Mouse (Mus musculus) liver, embryonic 16.5 days (tissue): Measurements from ENCODE around the gene Pex5. TPM values are rescaled to one million over a fixed set of nuclear protein-coding genes. Genes with fewer than 3 reads are reported as not detected.

Experiments used
- ATAC-seq: fragments of 200-750 bp; cut with Nextera tagmentation; 2 replicates; pipeline ENCODE4 v1.8.0; 2017; ENCODE audit warnings: low read depth, mild to moderate bottlenecking, moderate number of reproducible peaks, moderate library complexity
- H3K27ac ChIP-seq: fragments of 300-500 bp; sonication (generic); 2 replicates; pipeline ENCODE4 v1.5.1; 2014; ENCODE audit warnings: mild to moderate bottlenecking, low read length
- H3K27me3 ChIP-seq: fragments of 300-500 bp; sonication (generic); 2 replicates; pipeline ENCODE4 v1.6.1; 2014; ENCODE audit warnings: low read depth, low read length, mixed read lengths; ENCODE audit not compliant: control insufficient read depth, insufficient read depth
- H3K36me3 ChIP-seq: fragments of 300-500 bp; sonication (generic); 2 replicates; pipeline ENCODE4 v1.6.1; 2014; ENCODE audit warnings: mild to moderate bottlenecking; ENCODE audit not compliant: control insufficient read depth, insufficient read depth
- H3K4me1 ChIP-seq: fragments of 300-500 bp; sonication (generic); 2 replicates; pipeline ENCODE4 v1.6.1; 2014; ENCODE audit warnings: low read depth, low read length, mixed read lengths; ENCODE audit not compliant: control insufficient read depth
- H3K4me2 ChIP-seq: fragments of 300-500 bp; sonication (generic); 2 replicates; pipeline ENCODE4 v1.6.1; 2014; ENCODE audit warnings: low read depth, low read length, mixed read lengths
- H3K4me3 ChIP-seq: fragments of 300-500 bp; sonication (generic); 2 replicates; pipeline ENCODE4 v1.5.1; 2014; ENCODE audit warnings: low read depth, mild to moderate bottlenecking, low read length
- H3K9ac ChIP-seq: fragments of 300-500 bp; sonication (generic); 2 replicates; pipeline ENCODE4 v1.6.1; 2014; ENCODE audit warnings: low read depth, low read length
- H3K9me3 ChIP-seq: fragments of 300-500 bp; sonication (generic); replicated peaks from 2 replicates; pipeline ENCODE4 v1.6.1; 2016; ENCODE audit warnings: low read length; ENCODE audit not compliant: control insufficient read depth
- WGBS: fragments of 180-500 bp; shearing (Covaris S2); extraction: QIAGEN DNeasy Blood & Tissue Kit; methylation state at CpG from one replicate; pipeline ENCODE4 v1.1.7; 2014; ENCODE audit not compliant: insufficient replicate concordance; 5-methylcytosine and 5-hydroxymethylcytosine counted together
- polyA plus RNA-seq: library from polyadenylated mRNA; unstranded; fragments of >200 nt; fragmentation: Nextera tagmentation; extraction: Ambion mirVana; gene quantifications from 2 replicates; pipeline ENCODE4 v1.2.1, GENCODE M21; 2015

Gene Pex5
- 27.1 and 28.2 TPM in 2 replicates for polyA plus RNA-seq

- peaks cover 21% of the 10 kb centered on the region for H3K4me1 ChIP-seq
- H3K27ac ChIP-seq: peak within 1 kb of the TSS; percentile 87
- peak within 1 kb of the TSS; percentile 94 for H3K9ac ChIP-seq
- peak within 1 kb of the TSS; percentile 93 for H3K4me3 ChIP-seq
- H3K9me3 ChIP-seq: no peaks in the 10 kb centered on the region
- H3K36me3 ChIP-seq: no peaks in the 10 kb centered on the region
- H3K27me3 ChIP-seq: no peaks in the 10 kb centered on the region
- WGBS: under 1% methylated on average over 36 of the region's 36 CpGs
- peak within 1 kb of the TSS; percentile 93 for H3K4me2 ChIP-seq
- ATAC-seq: peak; percentile 92
Measured at GRCm38 (mm10) chr6:124414927-124415325, at the start of gene Pex5. Gene Pex5, minus strand, starts transcription at chr6:124415067.

GRCm38 (mm10) chr6:124463881-124464291 is 49.0 kb upstream of the Pex5 start:
- no peaks in the 10 kb centered on the region for H3K27me3 ChIP-seq
- H3K36me3 ChIP-seq: no peaks in the 10 kb centered on the region
- no peak overlapping the region for H3K27ac ChIP-seq
- 9% methylated on average over 8 of the region's 8 CpGs for WGBS
- peak overlapping the region; percentile 48 for H3K4me3 ChIP-seq
- peak overlapping the region; percentile 76 for H3K4me2 ChIP-seq
- H3K9ac ChIP-seq: no peak overlapping the region
- no peak for ATAC-seq
- H3K4me1 ChIP-seq: peaks cover 12% of the 10 kb centered on the region; the same call in 1 of the 2 replicates
- H3K9me3 ChIP-seq: no peaks in the 10 kb centered on the region

- Histone ChIP-seq H3K27ac (no peak overlapping the region), H3K27me3 (no peaks in the 10 kb centered on the region), H3K36me3 (no peaks in the 10 kb centered on the region), H3K4me2 (no peak overlapping the region), H3K4me3 (no peak overlapping the region), H3K9ac (no peak overlapping the region), H3K4me1 (peaks cover 7% of the 10 kb centered on the region; the same call in 1 of the 2 replicates), H3K9me3 (no peaks in the 10 kb centered on the region)
- WGBS: 23% methylated on average over 4 of the region's 4 CpGs
- ATAC-seq: no peak
Measured at GRCm38 (mm10) chr6:124459388-124459787, 44.5 kb upstream of the Pex5 start.

- Histone ChIP-seq H3K4me1 (peaks cover 2% of the 10 kb centered on the region; the same call in 1 of the 2 replicates), H3K27ac (no peak overlapping the region), H3K9me3 (no peaks in the 10 kb centered on the region), H3K9ac (no peak overlapping the region), H3K27me3 (no peaks in the 10 kb centered on the region), H3K36me3 (no peaks in the 10 kb centered on the region), H3K4me2 (no peak overlapping the region), H3K4me3 (no peak overlapping the region)
- 70% methylated on average over 11 of the region's 11 CpGs for WGBS
- no peak for ATAC-seq
Measured at GRCm38 (mm10) chr6:124458505-124458904, 43.6 kb upstream of the Pex5 start.

GRCm38 (mm10) chr6:124457827-124458226 is 43.0 kb upstream of the Pex5 start:
- Histone ChIP-seq H3K27ac (no peak overlapping the region), H3K27me3 (no peaks in the 10 kb centered on the region), H3K36me3 (no peaks in the 10 kb centered on the region), H3K4me1 (peaks cover 2% of the 10 kb centered on the region; the same call in 1 of the 2 replicates), H3K9ac (no peak overlapping the region), H3K4me2 (no peak overlapping the region), H3K4me3 (no peak overlapping the region), H3K9me3 (no peaks in the 10 kb centered on the region)
- ATAC-seq: no peak
- WGBS: 72% methylated on average over 5 of the region's 5 CpGs

- 64% methylated on average over 5 of the region's 5 CpGs for WGBS
- H3K4me1 ChIP-seq: peaks cover 12% of the 10 kb centered on the region
- no peak overlapping the region for H3K4me2 ChIP-seq
- no peaks in the 10 kb centered on the region for H3K9me3 ChIP-seq
- no peak overlapping the region for H3K27ac ChIP-seq
- H3K36me3 ChIP-seq: no peaks in the 10 kb centered on the region
- no peaks in the 10 kb centered on the region for H3K27me3 ChIP-seq
- H3K4me3 ChIP-seq: no peak overlapping the region
- ATAC-seq: no peak
- no peak overlapping the region for H3K9ac ChIP-seq
Measured at GRCm38 (mm10) chr6:124456243-124456642, 41.4 kb upstream of the Pex5 start.

GRCm38 (mm10) chr6:124453756-124454155 is 38.9 kb upstream of the Pex5 start:
- no peak overlapping the region for H3K9ac ChIP-seq
- H3K4me3 ChIP-seq: no peak overlapping the region
- H3K36me3 ChIP-seq: no peaks in the 10 kb centered on the region
- ATAC-seq: 0 out of 2 replicates have a peak, but pooled peaks have one; percentile 14
- H3K4me2 ChIP-seq: no peak overlapping the region
- H3K27me3 ChIP-seq: no peaks in the 10 kb centered on the region
- WGBS: 56% methylated on average over 4 of the region's 4 CpGs
- no peaks in the 10 kb centered on the region for H3K9me3 ChIP-seq
- H3K27ac ChIP-seq: no peak overlapping the region
- H3K4me1 ChIP-seq: peaks cover 12% of the 10 kb centered on the region

GRCm38 (mm10) chr6:124451995-124452394 is 37.1 kb upstream of the Pex5 start:
- ATAC-seq: peak; percentile 77
- Histone ChIP-seq H3K4me2 (peak overlapping the region; percentile 33; the same call in 1 of the 2 replicates), H3K4me3 (no peak overlapping the region), H3K9me3 (no peaks in the 10 kb centered on the region), H3K9ac (no peak overlapping the region), H3K27ac (no peak overlapping the region), H3K36me3 (no peaks in the 10 kb centered on the region), H3K4me1 (peaks cover 17% of the 10 kb centered on the region), H3K27me3 (no peaks in the 10 kb centered on the region)
- WGBS: 60% methylated on average over 3 of the region's 3 CpGs

GRCm38 (mm10) chr6:124449668-124450383 is 35.0 kb upstream of the Pex5 start:
- no peak overlapping the region for H3K9ac ChIP-seq
- no peak overlapping the region for H3K27ac ChIP-seq
- peaks cover 15% of the 10 kb centered on the region for H3K4me1 ChIP-seq
- no peaks in the 10 kb centered on the region for H3K9me3 ChIP-seq
- ATAC-seq: no peak
- no peaks in the 10 kb centered on the region for H3K27me3 ChIP-seq
- H3K36me3 ChIP-seq: no peaks in the 10 kb centered on the region
- no peak overlapping the region for H3K4me3 ChIP-seq
- 75% methylated on average over 18 of the region's 18 CpGs for WGBS
- no peak overlapping the region for H3K4me2 ChIP-seq
